Mouse (Mus musculus): ENCODE measurements at regions not wholly inside any gene's neighbourhood (a gene's known extent, or its start where the extent isn't known, plus 50 kb on each side); places are given as distances from the start of the nearest gene placed in this dataset.
A peak's percentile ranks its signal among the peaks of the same experiment; 100 is the strongest.

DNA sequence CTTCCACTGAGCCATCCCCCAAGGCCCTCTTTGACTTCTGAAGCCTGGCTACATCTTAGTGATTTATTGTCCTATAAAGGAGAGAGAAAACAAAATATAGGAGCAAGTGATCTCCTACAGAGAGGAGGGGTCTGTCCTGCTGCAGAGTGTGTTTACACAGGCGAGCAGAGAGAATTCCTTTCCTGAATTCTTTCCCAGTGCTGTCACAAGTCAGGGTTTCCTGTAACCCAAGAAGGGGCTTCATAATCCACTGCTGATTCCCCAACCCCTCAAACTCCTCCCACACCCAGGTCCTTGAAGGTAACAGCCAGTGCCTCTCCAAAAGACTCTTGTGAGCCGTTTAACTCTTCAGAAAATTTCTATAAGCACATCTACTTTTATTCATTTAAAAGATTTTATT, 66.8 kb upstream of the Tpm1 start:
- DNase-seq: no peak

GRCm38 (mm10) chr9:67114099-67114498, 64.9 kb upstream of the Tpm1 start:
- no peak for DNase-seq

DNA sequence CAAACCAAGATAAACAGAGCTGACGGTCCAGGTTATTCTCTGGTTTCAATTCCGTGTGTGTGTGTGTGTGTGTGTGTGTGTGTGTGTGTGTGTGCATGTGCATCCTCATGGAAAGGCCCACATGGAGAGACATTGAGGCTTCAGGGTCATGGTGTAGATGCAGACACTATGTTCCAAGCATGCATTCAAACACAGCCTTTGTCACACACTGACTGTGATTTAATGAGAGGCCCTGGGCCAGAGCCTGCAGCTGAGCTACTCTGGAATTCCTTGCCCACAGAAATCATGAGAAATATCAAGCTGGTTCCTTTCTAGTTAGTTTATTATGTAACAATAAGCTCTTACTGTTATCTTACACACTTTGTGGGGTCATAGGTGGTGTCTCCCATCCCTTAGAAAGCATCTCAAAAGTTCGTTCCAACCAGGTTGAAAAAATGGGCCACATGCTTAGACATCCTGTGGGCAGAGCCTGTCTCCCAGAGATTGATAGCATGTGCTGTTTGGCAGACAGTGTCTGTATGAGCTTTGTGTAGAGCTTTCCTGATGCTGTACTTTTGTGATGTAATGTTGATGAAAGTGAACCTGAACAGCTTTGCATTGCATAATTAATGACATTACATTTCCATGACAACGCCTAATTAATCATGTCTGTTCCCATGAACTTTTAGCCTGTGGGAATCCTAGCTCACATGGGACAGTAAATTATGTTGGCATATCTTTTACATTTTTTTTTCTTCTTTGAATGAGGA, 62.8 kb upstream of the Tpm1 start:
- no peak for DNase-seq

DNA sequence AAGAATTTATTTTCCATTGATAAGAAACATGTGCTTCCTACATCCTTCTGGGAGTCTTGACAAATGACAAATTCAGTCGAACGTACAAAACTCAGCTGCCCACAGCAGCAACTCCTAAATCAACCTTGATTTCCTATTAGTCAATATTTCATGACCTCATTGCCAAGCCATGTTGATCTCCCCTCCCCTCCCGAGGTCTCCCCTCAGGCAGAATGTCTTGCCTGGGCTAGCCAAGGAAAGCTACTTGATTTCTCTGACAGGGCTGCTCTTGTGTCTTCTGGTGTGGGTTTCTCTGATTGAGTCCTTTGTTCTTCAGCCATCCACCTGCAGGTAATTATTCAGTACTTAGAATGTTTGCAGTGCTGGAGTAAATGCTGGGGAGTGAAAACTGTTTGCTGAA, 58.7 kb upstream of the Tpm1 start:
- DNase-seq: no peak

GRCm38 (mm10) chr9:67105867-67106266, 56.7 kb upstream of the Tpm1 start:
- peak in 1 of 2 experiments; percentile 6 for DNase-seq

DNA sequence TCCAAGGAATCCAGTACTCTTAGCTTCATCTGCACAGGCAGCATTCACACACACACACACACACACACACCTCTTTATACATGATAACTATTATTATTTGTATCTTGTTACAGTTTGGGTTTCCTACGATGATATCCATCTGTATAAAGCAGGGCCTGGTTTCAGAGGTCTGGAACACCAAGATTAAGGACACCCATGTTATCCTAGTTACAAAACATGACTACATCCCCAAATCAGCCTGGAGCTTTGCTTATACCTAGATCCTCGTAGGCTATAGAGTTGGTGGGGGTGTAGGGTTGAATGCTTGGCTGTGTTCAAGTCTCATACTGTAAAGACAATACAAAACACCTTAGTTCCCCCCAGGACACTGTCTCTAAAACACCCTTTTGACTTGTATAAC, 56.0 kb upstream of the Tpm1 start:
- DNase-seq: no peak

DNA sequence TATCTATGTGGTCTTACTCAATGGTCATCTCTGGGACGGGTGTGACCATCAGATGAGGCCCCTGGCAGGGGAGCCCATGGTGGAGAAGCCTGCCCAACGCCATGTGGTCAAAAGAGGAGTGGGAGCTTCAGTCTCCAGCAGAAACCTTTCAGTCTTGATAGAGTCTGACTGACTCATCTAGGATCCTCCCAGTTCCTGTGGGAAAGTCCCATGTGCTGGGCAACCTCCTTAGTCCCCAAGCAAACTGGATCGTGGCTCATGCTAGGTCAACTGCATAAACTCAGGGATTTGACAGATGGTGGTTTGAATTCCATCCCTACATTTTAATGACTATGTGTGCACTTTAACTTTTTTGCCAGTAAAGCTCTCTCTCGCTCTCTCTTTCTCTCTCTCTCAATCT, 55.4 kb upstream of the Tpm1 start:
- no peak for DNase-seq

DNA sequence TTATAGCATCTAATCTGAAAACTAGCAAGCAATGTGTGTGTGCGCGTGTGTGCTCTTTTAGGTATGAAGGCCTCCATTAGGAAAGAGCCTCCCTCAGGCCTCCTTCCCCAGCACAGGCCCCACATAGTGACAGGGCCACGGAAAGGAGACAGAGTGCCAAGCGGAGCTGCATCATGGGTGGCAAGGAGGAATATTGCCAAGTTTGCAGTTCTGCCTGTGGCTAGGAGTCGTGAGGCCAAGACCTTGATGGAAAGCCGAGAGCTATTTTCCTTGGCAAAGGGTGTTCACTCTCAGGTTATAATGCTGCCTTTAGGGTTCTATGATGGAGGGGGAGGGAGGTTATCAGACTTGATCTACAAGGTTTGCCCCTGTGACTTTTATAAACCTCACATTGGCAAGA, 53.4 kb upstream of the Tpm1 start:
- DNase-seq: no peak

DNA sequence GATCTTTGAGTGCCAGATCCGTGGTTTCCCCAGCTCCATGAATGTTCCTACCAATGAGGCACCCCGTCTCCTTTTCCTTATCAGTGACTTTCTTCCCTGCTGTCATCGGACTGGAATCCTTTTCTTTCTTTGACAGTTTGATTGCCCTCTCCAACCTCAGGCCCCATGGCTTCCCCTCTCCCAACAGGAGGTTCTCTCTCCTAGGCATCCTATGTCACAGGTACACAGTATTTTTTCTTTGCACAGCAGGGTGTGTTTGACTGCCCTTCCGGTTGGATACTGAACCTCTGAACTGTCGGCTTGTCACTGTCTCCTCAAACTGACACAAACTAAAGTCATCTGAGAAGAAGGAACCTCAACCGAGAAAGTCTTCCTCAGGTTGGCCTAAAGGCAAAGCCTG, 50.3 kb upstream of the Tpm1 start:
- no peak for DNase-seq

Data from lung, adult 18-20 months (tissue).